ENCODE assay signal across 38 mouse cellular contexts in the genomic region with DNA sequence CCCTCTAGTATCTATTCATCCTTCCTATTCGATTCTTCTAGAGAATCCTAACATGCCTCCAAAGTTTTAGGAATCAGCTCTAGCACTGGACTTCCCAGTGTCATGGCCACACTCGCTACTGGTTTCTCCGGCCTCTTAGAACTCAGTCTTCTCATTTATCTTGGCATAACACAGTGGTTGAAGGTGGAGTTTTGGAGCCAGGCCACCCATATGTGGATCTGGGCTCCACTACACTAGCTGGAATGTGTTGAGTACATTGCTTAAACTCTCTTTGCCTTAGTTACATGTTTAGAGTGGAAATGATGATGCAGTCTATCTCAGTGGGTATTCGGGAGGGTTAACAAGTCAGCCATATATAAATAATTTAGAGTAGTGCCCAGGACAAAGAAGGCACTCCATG. TPM values are rescaled to one million over a fixed set of nuclear protein-coding genes. Genes with fewer than 3 reads are reported as not detected.
DNase-seq lines count a peak whose midpoint lies in the region; ATAC-seq and TF ChIP-seq lines count a peak whose summit lies in the region.
"Had no signal": no experiment of that assay in that cellular context is flagged by ENCODE, and none has a peak within 500 bp of the region (broad histone marks: within the 10 kb centered on the region; RNA-seq: fewer than 3 reads in every experiment).

No protein-coding gene starts in this region.

- H3K4me2 ChIP-seq in forebrain, embryonic 14.5 days (ENCODE audit: low read length), result no peak overlapping the region
- H3K4me2 ChIP-seq: embryonic facial prominence, embryonic 12.5 days; heart, embryonic 15.5 days; hindbrain, embryonic 14.5 days; lung, embryonic 15.5 days; midbrain, embryonic 15.5 days; neural tube, embryonic 15.5 days; stomach, embryonic 15.5 days had no signal

- no peaks in the 10 kb centered on the region for H3K36me3 ChIP-seq in liver, adult 2 months (ENCODE audit: control insufficient read depth, insufficient read depth, low read length)
- peaks cover 6% of the 10 kb centered on the region for H3K36me3 ChIP-seq in forebrain, embryonic 14.5 days (ENCODE audit: control insufficient read depth, insufficient read depth, low read length)
- H3K36me3 ChIP-seq: heart, embryonic 15.5 days; lung, embryonic 15.5 days; stomach, embryonic 15.5 days had no signal

- TF ChIP-seq CTCF in liver, adult 2 months (IDR thresholded peaks at IDR 0.05; ENCODE audit: low read depth, low read length), result no peak

- 28% methylated on average over 4 of the region's 4 CpGs for WGBS in liver, adult 2 months
- WGBS in forebrain, embryonic 14.5 days, result 89% methylated on average over 4 of the region's 4 CpGs

- no peak for TF ChIP-seq POLR2A in liver, adult 2 months (IDR thresholded peaks at IDR 0.05; ENCODE audit: extremely low read depth, insufficient read depth, low read length)

- peaks cover 12% of the 10 kb centered on the region for H3K4me1 ChIP-seq in liver, adult 2 months (ENCODE audit: control insufficient read depth, insufficient read depth, low read length)
- peaks cover 8% of the 10 kb centered on the region; the same call in 1 of the 2 replicates for H3K4me1 ChIP-seq in forebrain, embryonic 14.5 days (ENCODE audit: control insufficient read depth, insufficient read depth, low read length)

- no peak for ATAC-seq in forebrain, embryonic 14.5 days
- ATAC-seq: forebrain, embryonic 16.5 days; intestine, postnatal 0 days; midbrain, embryonic 15.5 days had no signal

- H3K9ac ChIP-seq in liver, adult 2 months (ENCODE audit: low read depth, low read length), result no peak overlapping the region
- no peak overlapping the region for H3K9ac ChIP-seq in forebrain, embryonic 14.5 days (ENCODE audit: low read length)
- H3K9ac ChIP-seq: embryonic facial prominence, embryonic 12.5 days; heart, embryonic 15.5 days; hindbrain, embryonic 14.5 days; liver, embryonic 14.5 days; lung, embryonic 15.5 days; midbrain, embryonic 15.5 days; neural tube, embryonic 15.5 days; stomach, embryonic 15.5 days had no signal

- no peaks in the 10 kb centered on the region for H3K79me2 ChIP-seq in liver, adult 2 months (ENCODE audit: control insufficient read depth, insufficient read depth, low read length)

- no peaks in the 10 kb centered on the region for H3K27me3 ChIP-seq in liver, adult 2 months (ENCODE audit: control insufficient read depth, insufficient read depth, low read length)
- H3K27me3 ChIP-seq in forebrain, embryonic 14.5 days (replicated peaks; ENCODE audit: control insufficient read depth, insufficient read depth, low read length), result no peaks in the 10 kb centered on the region
- H3K27me3 ChIP-seq: embryonic facial prominence, embryonic 12.5 days; heart, embryonic 15.5 days; lung, embryonic 15.5 days; midbrain, embryonic 15.5 days; neural tube, embryonic 15.5 days; stomach, embryonic 15.5 days had no signal

- no peak overlapping the region; the same call in 1 of the 2 replicates for H3K27ac ChIP-seq in liver, adult 2 months (replicated peaks; ENCODE audit: insufficient read depth, low read depth, low read length)
- no peak overlapping the region for H3K27ac ChIP-seq in forebrain, embryonic 14.5 days (ENCODE audit: low read depth, low read length)
- H3K27ac ChIP-seq: embryonic facial prominence, embryonic 12.5 days; forebrain, embryonic 10.5 days; heart, embryonic 15.5 days; hindbrain, embryonic 14.5 days; liver, embryonic 14.5 days; lung, embryonic 15.5 days; midbrain, embryonic 10.5 days; midbrain, embryonic 15.5 days; neural tube, embryonic 15.5 days; stomach, embryonic 15.5 days had no signal

- H3K9me3 ChIP-seq in forebrain, embryonic 14.5 days (replicated peaks; ENCODE audit: control insufficient read depth, low read length), result no peaks in the 10 kb centered on the region
- H3K9me3 ChIP-seq: embryonic facial prominence, embryonic 12.5 days; forebrain, embryonic 10.5 days; heart, embryonic 10.5 days; heart, embryonic 15.5 days; lung, embryonic 15.5 days; midbrain, embryonic 10.5 days; midbrain, embryonic 15.5 days; neural tube, embryonic 15.5 days; stomach, embryonic 15.5 days had no signal

- peak; percentile 22 for DNase-seq in adrenal gland, postnatal 10 days
- DNase-seq in adrenal gland, adult (ENCODE audit: inconsistent age in 2 of 2, low spot score in 1 of 2), result no peak
- peak; percentile 78 for DNase-seq in liver, adult 2 months (ENCODE audit: extremely low read depth, low read depth, low spot score)
- no peak for DNase-seq in liver
- DNase-seq in lung, postnatal 10 days, result peak; percentile 32
- DNase-seq in B cell, adult 2 months, result no peak
- DNase-seq in forebrain, embryonic 14.5 days (ENCODE audit: low spot score), result no peak
- DNase-seq: adrenal gland, adult 8-10 months; cerebellum, adult 11-12 months; cerebellum, adult 9-11 months; embryo, embryonic 11 days; kidney, postnatal 14 days; layer of hippocampus, adult 9-11 months; left cerebral cortex, postnatal 4 days; retina, postnatal 1 day; right cerebral cortex, postnatal 25 days had no signal

- no peak overlapping the region for H3K4me3 ChIP-seq in liver, adult 2 months (ENCODE audit: insufficient read depth, low read depth, low read length)
- no peak overlapping the region for H3K4me3 ChIP-seq in forebrain, embryonic 14.5 days (ENCODE audit: low read depth, low read length)
- H3K4me3 ChIP-seq: embryonic facial prominence, embryonic 12.5 days; forebrain, embryonic 10.5 days; heart, embryonic 10.5 days; heart, embryonic 15.5 days; lung, embryonic 15.5 days; midbrain, embryonic 10.5 days; midbrain, embryonic 15.5 days; neural tube, embryonic 15.5 days; stomach, embryonic 15.5 days had no signal

RNA-seq across cellular contexts. Expression of gene Smbd1, which starts 7.8 kb away (rescaled TPM):
- total RNA-seq in adrenal gland, postnatal 10 days (2021), result not detected
- not detected in 2 replicates for total RNA-seq in liver, adult 2 months (2014; rRNA removed)
- polyA plus RNA-seq in liver, adult 2 months (2012; rRNA removed), result not detected in 2 replicates
- polyA plus RNA-seq in forebrain, embryonic 14.5 days (2014; fragmentation: Nextera tagmentation; extraction: Ambion mirVana), result not detected in 2 replicates
- total RNA-seq: adrenal gland, adult 8-10 months; gastrocnemius, adult 8-10 months; granulocyte monocyte progenitor cell, adult 5-6 weeks; hematopoietic stem cell, adult 5-6 weeks; left cerebral cortex, adult 18-20 months; left cerebral cortex, postnatal 4 days; megakaryocyte progenitor cell, adult 5-6 weeks; MEL had no signal
- polyA plus RNA-seq: embryonic facial prominence, embryonic 12.5 days; forebrain, embryonic 10.5 days; forebrain, embryonic 16.5 days; heart, embryonic 10.5 days; heart, embryonic 15.5 days; hindbrain, embryonic 14.5 days; kidney, embryonic 14.5 days; limb, embryonic 14.5 days; lung, embryonic 15.5 days; midbrain, embryonic 10.5 days; midbrain, embryonic 15.5 days; neural tube, embryonic 15.5 days; urinary bladder, adult 2 months had no signal

RNA-seq across cellular contexts. Expression of gene Muc20, which starts 20.8 kb away (rescaled TPM):
- total RNA-seq in adrenal gland, postnatal 10 days (2021), result under 1 TPM; 0.21 to 0.33 TPM
- not detected in 2 replicates for total RNA-seq in liver, adult 2 months (2014; rRNA removed)
- polyA plus RNA-seq in liver, adult 2 months (2012; rRNA removed), result not detected in 2 replicates
- not detected in 2 replicates for polyA plus RNA-seq in forebrain, embryonic 14.5 days (2014; fragmentation: Nextera tagmentation; extraction: Ambion mirVana)
- total RNA-seq: granulocyte monocyte progenitor cell, adult 5-6 weeks; hematopoietic stem cell, adult 5-6 weeks; left cerebral cortex, adult 18-20 months; left cerebral cortex, postnatal 4 days; megakaryocyte progenitor cell, adult 5-6 weeks; MEL had no signal
- polyA plus RNA-seq: embryonic facial prominence, embryonic 12.5 days; forebrain, embryonic 10.5 days; forebrain, embryonic 16.5 days; heart, embryonic 15.5 days; hindbrain, embryonic 14.5 days; intestine, postnatal 0 days; midbrain, embryonic 10.5 days; midbrain, embryonic 15.5 days; neural tube, embryonic 15.5 days had no signal

RNA-seq across cellular contexts. Expression of gene Fyttd1, which starts 59.3 kb away (rescaled TPM):
- 100 to 1,000 TPM; 105 to 114 TPM for total RNA-seq in adrenal gland, postnatal 10 days (2021)
- 20.6 and 21.4 TPM in 2 replicates for total RNA-seq in liver, adult 2 months (2014; rRNA removed)
- polyA plus RNA-seq in liver, adult 2 months (2012; rRNA removed), result 4.7 and 5.3 TPM in 2 replicates
- polyA plus RNA-seq in forebrain, embryonic 14.5 days (2014; fragmentation: Nextera tagmentation; extraction: Ambion mirVana), result 160 and 173 TPM in 2 replicates

RNA-seq across cellular contexts. Expression of gene Rubcn, which starts 59.5 kb away (rescaled TPM):
- 10 to 100 TPM; 24.1 to 35.3 TPM for total RNA-seq in adrenal gland, postnatal 10 days (2021)
- 12.6 and 16.8 TPM in 2 replicates for total RNA-seq in liver, adult 2 months (2014; rRNA removed)
- polyA plus RNA-seq in liver, adult 2 months (2012; rRNA removed), result 15.0 and 17.0 TPM in 2 replicates
- 20.0 and 26.8 TPM in 2 replicates for polyA plus RNA-seq in forebrain, embryonic 14.5 days (2014; fragmentation: Nextera tagmentation; extraction: Ambion mirVana)

Comparison
In these comparisons a context has a peak if more than half of its experiments do, and no peak if none do; other contexts are left out.
1. DNase-seq: peak in adrenal gland, postnatal 10 days (single experiment), liver, adult 2 months (single experiment) and lung, postnatal 10 days (single experiment); none in adrenal gland, adult (0 of 2), liver (single experiment), B cell, adult 2 months (0 of 2) and forebrain, embryonic 14.5 days (single experiment).